Mouse (Mus musculus) C2C12 (cell line): ENCODE results near the gene Taf5l.
A peak's percentile ranks its signal among the peaks of the same experiment; 100 is the strongest.

Experiments
- CTCF ChIP-seq: IDR thresholded peaks from one replicate; pipeline ENCODE4 v1.5.1; 2011; ENCODE audit not compliant: control insufficient read depth, insufficient read depth, insufficient read length
- FOSL1 ChIP-seq: IDR thresholded peaks from one replicate; pipeline ENCODE4 v1.8.0; 2011; ENCODE audit warnings: mild to moderate bottlenecking, low read length; ENCODE audit not compliant: poor library complexity, insufficient read depth, severe bottlenecking
- MAX ChIP-seq: IDR thresholded peaks from one replicate; pipeline ENCODE4 v1.6.1; 2011; ENCODE audit warnings: mild to moderate bottlenecking, control low read depth
- MYOD1 ChIP-seq: IDR thresholded peaks from one replicate; pipeline ENCODE4 v1.6.1; 2011; ENCODE audit warnings: low read depth; ENCODE audit not compliant: control insufficient read depth, insufficient read length
- USF1 ChIP-seq: IDR thresholded peaks from one replicate; pipeline ENCODE4 v1.6.1; 2011; ENCODE audit warnings: low read depth, mild to moderate bottlenecking, control low read depth, moderate library complexity

DNA sequence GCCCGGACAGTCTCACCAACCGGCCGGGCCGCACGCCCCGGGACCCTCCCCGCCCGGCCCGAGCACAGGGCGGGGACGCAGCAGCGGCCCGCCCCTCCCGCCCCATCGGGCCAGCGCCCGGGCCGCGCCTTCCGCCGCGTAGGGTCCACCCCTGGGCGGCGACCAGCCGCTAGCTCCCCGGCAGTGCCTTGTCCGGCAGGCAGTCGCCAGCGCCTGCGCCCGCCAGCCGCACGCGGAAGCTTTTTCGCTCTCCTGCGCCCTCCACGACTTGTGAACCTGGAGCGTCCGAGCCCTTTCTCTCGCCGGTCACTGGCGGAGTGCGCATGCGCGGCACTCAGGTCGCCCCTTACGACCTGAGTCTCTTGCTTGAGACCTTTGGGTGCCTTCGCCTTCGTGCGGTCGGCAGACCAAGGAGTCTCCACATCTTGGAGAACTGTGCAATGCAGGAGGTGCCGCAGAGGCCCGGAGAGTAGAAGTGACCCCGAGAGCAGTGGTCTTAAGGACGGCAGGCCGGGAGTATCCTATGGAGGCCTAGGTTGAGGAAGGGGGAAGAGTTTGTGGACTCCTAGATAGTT lies 38.3 kb downstream of the Taf5l start, which contains the start of gene Abcb10:
- no peak for TF ChIP-seq CTCF
- TF ChIP-seq MAX, result peak; percentile 15
- TF ChIP-seq FOSL1, result no peak
- no peak for TF ChIP-seq USF1
- TF ChIP-seq MYOD1, result no peak
